Mouse (Mus musculus): ENCODE results near the gene Sycp2.

Sycp2 gene

GRCm38 (mm10) chr2:178413481-178414260 is 6.2 kb upstream of the Sycp2 start:
- 15% methylated on average over 75 of the region's 75 CpGs for WGBS

GRCm38 (mm10) chr2:178413081-178413480 is 5.6 kb upstream of the Sycp2 start:
- 63% methylated on average over 13 of the region's 13 CpGs for WGBS

GRCm38 (mm10) chr2:178412598-178412997 is 5.1 kb upstream of the Sycp2 start:
- WGBS, result 25% methylated on average over 6 of the region's 6 CpGs

GRCm38 (mm10) chr2:178410286-178410685 is 2.8 kb upstream of the Sycp2 start:
- WGBS, result 83% methylated on average over 6 of the region's 6 CpGs

- 68% methylated on average over 1 of the region's 1 CpGs for WGBS
Observed at GRCm38 (mm10) chr2:178409024-178409423, 1.5 kb upstream of the Sycp2 start.

- 81% methylated on average over 4 of the region's 4 CpGs for WGBS
Observed at GRCm38 (mm10) chr2:178342597-178342996, 64.9 kb downstream of the Sycp2 start.

GRCm38 (mm10) chr2:178339044-178339443 is 68.4 kb downstream of the Sycp2 start:
- whole genome bisulfite sequencing, result 3% methylated on average over 2 of the region's 2 CpGs

- 26% methylated on average over 1 of the region's 1 CpGs for WGBS
Observed at GRCm38 (mm10) chr2:178337878-178338277, 69.6 kb downstream of the Sycp2 start.

- WGBS, result 18% methylated on average over 1 of the region's 1 CpGs
Observed at GRCm38 (mm10) chr2:178329986-178330385, 77.5 kb downstream of the Sycp2 start.

GRCm38 (mm10) chr2:178329551-178329950 is 77.9 kb downstream of the Sycp2 start:
- 32% methylated on average over 5 of the region's 5 CpGs for WGBS

- WGBS, result 5% methylated on average over 12 of the region's 12 CpGs
Observed at GRCm38 (mm10) chr2:178327466-178328040, 79.9 kb downstream of the Sycp2 start.

GRCm38 (mm10) chr2:178326750-178327465 is 80.6 kb downstream of the Sycp2 start:
- 4% methylated on average over 5 of the region's 5 CpGs for WGBS

GRCm38 (mm10) chr2:178326067-178326466 is 81.4 kb downstream of the Sycp2 start:
- 91% methylated on average over 10 of the region's 10 CpGs for WGBS

GRCm38 (mm10) chr2:178324818-178325217 is 82.7 kb downstream of the Sycp2 start:
- WGBS, result 75% methylated on average over 4 of the region's 4 CpGs

GRCm38 (mm10) chr2:178324410-178324809 is 83.1 kb downstream of the Sycp2 start:
- WGBS, result 92% methylated on average over 3 of the region's 3 CpGs

GRCm38 (mm10) chr2:178321271-178321670 is 86.2 kb downstream of the Sycp2 start:
- WGBS, result 41% methylated on average over 10 of the region's 10 CpGs

GRCm38 (mm10) chr2:178319766-178320165 is 87.7 kb downstream of the Sycp2 start:
- 81% methylated on average over 7 of the region's 7 CpGs for WGBS

- whole genome bisulfite sequencing, result 93% methylated on average over 1 of the region's 1 CpGs
Observed at GRCm38 (mm10) chr2:178316281-178316680, 91.2 kb downstream of the Sycp2 start.

- WGBS, result 78% methylated on average over 7 of the region's 7 CpGs
Observed at GRCm38 (mm10) chr2:178313539-178313938, 93.9 kb downstream of the Sycp2 start.

- WGBS, result 53% methylated on average over 6 of the region's 6 CpGs
Observed at GRCm38 (mm10) chr2:178304669-178305068, 102.8 kb downstream of the Sycp2 start.

- 11% methylated on average over 1 of the region's 1 CpGs for WGBS
Observed at GRCm38 (mm10) chr2:178304188-178304529, 103.3 kb downstream of the Sycp2 start.

GRCm38 (mm10) chr2:178303453-178304187 is 103.9 kb downstream of the Sycp2 start:
- 31% methylated on average over 8 of the region's 8 CpGs for WGBS
